Mouse (Mus musculus) neural tube, embryonic 11.5 days (tissue): Measurements from ENCODE around the gene BC024978. TPM values are rescaled to one million over a fixed set of nuclear protein-coding genes. Genes with fewer than 3 reads are reported as not detected.

Experiments used
- ATAC-seq: fragments of 200-750 bp; cut with Nextera tagmentation; 2 replicates; pipeline ENCODE4 v1.8.0; 2017; ENCODE audit warnings: moderate number of reproducible peaks, mild to moderate bottlenecking, moderate TSS enrichment, moderate library complexity; ENCODE audit not compliant: insufficient read depth, low FRiP score, low TSS enrichment
- DNase-seq: peaks from one replicate; pipeline ENCODE4 v3.0.0-alpha.2; 2015; ENCODE audit warnings: low spot score
- H3K27ac ChIP-seq: fragments of 300-500 bp; sonication (generic); 2 replicates; pipeline ENCODE4 v1.5.1; 2014; ENCODE audit warnings: low read depth, mild to moderate bottlenecking, low read length
- H3K27me3 ChIP-seq: fragments of 300-500 bp; sonication (generic); 2 replicates; pipeline ENCODE4 v1.6.1; 2014; ENCODE audit warnings: mild to moderate bottlenecking, low read length, mixed read lengths; ENCODE audit not compliant: control insufficient read depth, insufficient read depth
- H3K36me3 ChIP-seq: fragments of 300-500 bp; sonication (generic); 2 replicates; pipeline ENCODE4 v1.6.1; 2014; ENCODE audit warnings: mild to moderate bottlenecking, low read length, moderate library complexity, mixed read lengths; ENCODE audit not compliant: control insufficient read depth, insufficient read depth
- H3K4me1 ChIP-seq: fragments of 300-500 bp; sonication (generic); 2 replicates; pipeline ENCODE4 v1.6.1; 2014; ENCODE audit warnings: low read length, mixed read lengths; ENCODE audit not compliant: control insufficient read depth, insufficient read depth
- H3K4me2 ChIP-seq: fragments of 300-500 bp; sonication (generic); 2 replicates; pipeline ENCODE4 v1.6.1; 2014; ENCODE audit warnings: low read depth, mild to moderate bottlenecking, moderate library complexity
- H3K4me3 ChIP-seq: fragments of 300-500 bp; sonication (generic); 2 replicates; pipeline ENCODE4 v1.5.1; 2014; ENCODE audit warnings: low read depth, low read length
- H3K9ac ChIP-seq: fragments of 300-500 bp; sonication (generic); 2 replicates; pipeline ENCODE4 v1.6.1; 2014; ENCODE audit warnings: mild to moderate bottlenecking, low read length
- H3K9me3 ChIP-seq: fragments of 300-500 bp; sonication (generic); 2 replicates; pipeline ENCODE4 v1.6.1; 2016; ENCODE audit warnings: low read length; ENCODE audit not compliant: control insufficient read depth
- WGBS: fragments of 180-500 bp; shearing (Covaris S2); extraction: QIAGEN DNeasy Blood & Tissue Kit; methylation state at CpG from one replicate; pipeline ENCODE4 v1.1.7; 2014; 5-methylcytosine and 5-hydroxymethylcytosine counted together
- polyA plus RNA-seq: library from polyadenylated mRNA; unstranded; fragments of >200 nt; fragmentation: Nextera tagmentation; extraction: Ambion mirVana; gene quantifications from 2 replicates; pipeline ENCODE4 v1.2.1, GENCODE M21; 2014

The BC024978 gene
- polyA plus RNA-seq, 1 experiment from 2014 or later = 4.4 TPM

- no peak overlapping the region for H3K9ac ChIP-seq
- H3K4me1 ChIP-seq = peaks cover 4% of the 10 kb centered on the region
- H3K27me3 ChIP-seq = no peaks in the 10 kb centered on the region
- DNase-seq (no peak), ATAC-seq (no peak)
- no peaks in the 10 kb centered on the region for H3K9me3 ChIP-seq
- H3K4me2 ChIP-seq = no peak overlapping the region
- H3K4me3 ChIP-seq = no peak overlapping the region
- 89% methylated on average over 3 of the region's 3 CpGs for WGBS
- H3K27ac ChIP-seq = no peak overlapping the region
- peaks cover 9% of the 10 kb centered on the region for H3K36me3 ChIP-seq
Measured at GRCm38 (mm10) chr7:27197136-27197535, 1.6 kb downstream of the BC024978 start.

DNA sequence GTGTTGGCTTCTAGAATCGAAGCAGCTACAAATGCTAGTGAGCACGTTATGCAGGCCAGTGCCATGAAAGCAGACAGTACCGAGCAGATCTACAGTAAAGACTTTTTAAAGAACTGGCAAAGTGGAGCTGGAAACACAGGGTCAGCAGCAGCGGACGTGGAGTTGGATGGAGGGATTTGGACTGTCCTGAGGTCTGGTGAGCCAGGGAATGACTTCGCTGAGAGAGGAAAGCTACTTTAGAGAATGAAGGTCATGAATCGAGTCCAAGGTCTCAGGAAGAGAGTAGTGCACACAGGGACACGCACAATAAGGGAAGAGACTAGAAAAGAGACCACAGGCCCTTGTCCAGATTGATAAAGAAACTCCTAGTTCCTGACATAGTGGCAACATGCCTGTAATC, 2.1 kb downstream of the BC024978 start:
- H3K4me1 ChIP-seq = peaks cover 4% of the 10 kb centered on the region
- no peak for DNase-seq
- no peak for ATAC-seq
- H3K9me3 ChIP-seq = no peaks in the 10 kb centered on the region
- WGBS = 90% methylated on average over 8 of the region's 8 CpGs
- peaks cover 4% of the 10 kb centered on the region for H3K36me3 ChIP-seq
- H3K9ac ChIP-seq = no peak overlapping the region
- no peaks in the 10 kb centered on the region for H3K27me3 ChIP-seq
- no peak overlapping the region for H3K4me3 ChIP-seq
- H3K4me2 ChIP-seq = no peak overlapping the region
- H3K27ac ChIP-seq = no peak overlapping the region

GRCm38 (mm10) chr7:27198355-27198754, 2.8 kb downstream of the BC024978 start:
- DNase-seq (no peak), ATAC-seq (no peak)
- H3K9ac ChIP-seq = no peak overlapping the region
- no peaks in the 10 kb centered on the region for H3K36me3 ChIP-seq
- H3K4me2 ChIP-seq = no peak overlapping the region
- H3K27ac ChIP-seq = no peak overlapping the region
- no peak overlapping the region for H3K4me3 ChIP-seq
- no peaks in the 10 kb centered on the region for H3K27me3 ChIP-seq
- H3K4me1 ChIP-seq = peaks cover 4% of the 10 kb centered on the region
- no peaks in the 10 kb centered on the region for H3K9me3 ChIP-seq

GRCm38 (mm10) chr7:27198779-27199178, 3.2 kb downstream of the BC024978 start:
- no peak for DNase-seq
- whole genome bisulfite sequencing = 88% methylated on average over 8 of the region's 8 CpGs
- no peak overlapping the region for H3K4me3 ChIP-seq
- H3K27me3 ChIP-seq = no peaks in the 10 kb centered on the region
- H3K9me3 ChIP-seq = no peaks in the 10 kb centered on the region
- no peak overlapping the region for H3K27ac ChIP-seq
- no peak for ATAC-seq
- no peak overlapping the region for H3K4me2 ChIP-seq
- peaks cover 4% of the 10 kb centered on the region for H3K4me1 ChIP-seq
- H3K36me3 ChIP-seq = no peaks in the 10 kb centered on the region
- H3K9ac ChIP-seq = no peak overlapping the region

DNA sequence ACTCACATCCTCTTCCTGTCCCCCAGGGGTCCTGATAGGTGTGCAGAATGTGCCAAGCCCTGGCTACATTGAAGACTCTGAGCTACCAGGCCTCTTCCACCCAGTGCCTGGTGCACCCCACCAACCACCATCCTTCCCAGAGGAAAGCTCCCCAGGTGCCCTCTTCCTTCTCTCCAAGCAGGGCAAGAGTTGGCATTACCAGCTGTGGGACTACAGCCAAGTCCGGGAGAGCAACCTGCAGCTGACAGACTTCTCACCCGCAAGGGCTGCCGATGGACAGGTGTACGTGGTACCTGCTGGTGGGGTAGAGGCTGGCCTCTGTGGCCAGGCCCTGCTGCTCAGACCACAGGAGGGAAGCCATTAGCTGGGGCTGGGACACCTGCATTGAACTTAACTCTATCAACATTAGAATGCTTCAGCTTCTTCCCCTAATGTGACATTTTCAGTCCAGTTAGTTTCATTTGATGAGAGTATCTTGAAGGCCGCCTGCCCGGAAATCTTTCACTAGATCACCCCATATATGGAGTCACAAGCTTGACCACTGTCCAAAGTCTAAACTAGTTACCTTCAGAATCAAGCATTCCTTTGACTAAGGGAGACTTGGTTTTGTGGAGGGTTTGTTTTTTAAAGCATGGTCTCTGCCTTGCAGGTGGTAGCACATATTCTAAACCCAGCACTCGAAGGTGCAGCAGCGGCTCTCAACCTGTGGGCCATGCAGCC, 8.3 kb downstream of the BC024978 start:
- no peak overlapping the region for H3K27ac ChIP-seq
- 90% methylated on average over 8 of the region's 8 CpGs for WGBS
- H3K9ac ChIP-seq = no peak overlapping the region
- H3K4me3 ChIP-seq = no peak overlapping the region
- H3K9me3 ChIP-seq = no peaks in the 10 kb centered on the region
- H3K36me3 ChIP-seq = no peaks in the 10 kb centered on the region
- H3K27me3 ChIP-seq = no peaks in the 10 kb centered on the region
- DNase-seq (no peak), ATAC-seq (no peak)
- no peak overlapping the region for H3K4me2 ChIP-seq
- H3K4me1 ChIP-seq = no peaks in the 10 kb centered on the region

- Histone ChIP-seq H3K27me3 (no peaks in the 10 kb centered on the region), H3K9ac (no peak overlapping the region), H3K27ac (no peak overlapping the region), H3K4me1 (no peaks in the 10 kb centered on the region), H3K36me3 (peaks cover 10% of the 10 kb centered on the region), H3K4me3 (no peak overlapping the region), H3K4me2 (no peak overlapping the region), H3K9me3 (no peaks in the 10 kb centered on the region)
- DNase-seq (no peak), ATAC-seq (no peak)
- 85% methylated on average over 2 of the region's 2 CpGs for WGBS
Measured at GRCm38 (mm10) chr7:27212626-27213025, 17.0 kb downstream of the BC024978 start.

- peaks cover 3% of the 10 kb centered on the region; the same call in 1 of the 2 replicates for H3K36me3 ChIP-seq
- 79% methylated on average over 7 of the region's 7 CpGs for WGBS
Measured at GRCm38 (mm10) chr7:27218586-27218985, 23.0 kb downstream of the BC024978 start.

GRCm38 (mm10) chr7:27219937-27220336, 24.4 kb downstream of the BC024978 start:
- Histone ChIP-seq H3K4me2 (no peak overlapping the region), H3K36me3 (0 out of 2 replicates have a peak, but pooled peaks cover 3% of the 10 kb centered on the region), H3K4me1 (peaks cover 2% of the 10 kb centered on the region; the same call in 1 of the 2 replicates)

More at GRCm38 (mm10) chr7:27218586-27218985, 23.0 kb downstream of the BC024978 start:
- no peaks in the 10 kb centered on the region for H3K9me3 ChIP-seq
- H3K9ac ChIP-seq = no peak overlapping the region
- no peak overlapping the region for H3K4me3 ChIP-seq
- no peak overlapping the region for H3K4me2 ChIP-seq
- H3K27me3 ChIP-seq = no peaks in the 10 kb centered on the region
- DNase-seq (no peak), ATAC-seq (no peak)
- no peak overlapping the region for H3K27ac ChIP-seq
- H3K4me1 ChIP-seq = no peaks in the 10 kb centered on the region

GRCm38 (mm10) chr7:27221939-27222338, 26.4 kb downstream of the BC024978 start:
- H3K9me3 ChIP-seq = no peaks in the 10 kb centered on the region
- H3K4me3 ChIP-seq = no peak overlapping the region
- H3K4me2 ChIP-seq = no peak overlapping the region
- 0 out of 2 replicates have a peak, but pooled peaks cover under 1% of the 10 kb centered on the region for H3K36me3 ChIP-seq
- no peak overlapping the region for H3K27ac ChIP-seq
- no peaks in the 10 kb centered on the region for H3K27me3 ChIP-seq
- DNase-seq (no peak), ATAC-seq (no peak)
- peaks cover 16% of the 10 kb centered on the region for H3K4me1 ChIP-seq
- whole genome bisulfite sequencing = 82% methylated on average over 6 of the region's 6 CpGs
- H3K9ac ChIP-seq = no peak overlapping the region

More at GRCm38 (mm10) chr7:27219937-27220336, 24.4 kb downstream of the BC024978 start:
- no peaks in the 10 kb centered on the region for H3K27me3 ChIP-seq
- H3K4me3 ChIP-seq = no peak overlapping the region
- H3K27ac ChIP-seq = no peak overlapping the region
- no peak for DNase-seq
- H3K9ac ChIP-seq = no peak overlapping the region
- WGBS = 79% methylated on average over 11 of the region's 11 CpGs
- H3K9me3 ChIP-seq = no peaks in the 10 kb centered on the region
- ATAC-seq = no peak
